Mouse (Mus musculus) embryonic facial prominence, embryonic 11.5 days (tissue): Measurements from ENCODE around the gene Grifin. TPM values are rescaled to one million over a fixed set of nuclear protein-coding genes. Genes with fewer than 3 reads are reported as not detected.

ENCODE experiments used
- ATAC-seq: fragments of 200-750 bp; cut with Nextera tagmentation; replicated peaks from 2 replicates; pipeline ENCODE4 v1.8.0; 2017; ENCODE audit warnings: low read depth; ENCODE audit not compliant: insufficient number of reproducible peaks, low FRiP score, low TSS enrichment
- DNase-seq: peaks from one replicate; pipeline ENCODE4 v3.0.0-alpha.2; 2015; ENCODE audit warnings: low spot score
- H3K27ac ChIP-seq: fragments of 300-500 bp; sonication (generic); replicated peaks from 2 replicates; pipeline ENCODE4 v1.5.1; 2014; ENCODE audit warnings: mild to moderate bottlenecking, low read depth, low read length, control low read depth
- H3K27me3 ChIP-seq: fragments of 300-500 bp; sonication (generic); 2 replicates; pipeline ENCODE4 v1.6.1; 2014; ENCODE audit warnings: mild to moderate bottlenecking, low read length, moderate library complexity, mixed read lengths; ENCODE audit not compliant: control insufficient read depth, insufficient read depth
- H3K36me3 ChIP-seq: fragments of 300-500 bp; sonication (generic); replicated peaks from 2 replicates; pipeline ENCODE4 v1.6.1; 2014; ENCODE audit warnings: low read depth, mild to moderate bottlenecking, low read length, moderate library complexity, mixed read lengths; ENCODE audit not compliant: control insufficient read depth, insufficient read depth
- H3K4me1 ChIP-seq: fragments of 300-500 bp; sonication (generic); 2 replicates; pipeline ENCODE4 v1.6.1; 2014; ENCODE audit warnings: low read length, mixed read lengths; ENCODE audit not compliant: control insufficient read depth, insufficient read depth
- H3K4me2 ChIP-seq: fragments of 300-500 bp; sonication (generic); 2 replicates; pipeline ENCODE4 v1.6.1; 2014; ENCODE audit warnings: low read depth, mild to moderate bottlenecking, control low read depth, low read length, moderate library complexity
- H3K4me3 ChIP-seq: fragments of 300-500 bp; sonication (generic); 2 replicates; pipeline ENCODE4 v1.5.1; 2014; ENCODE audit warnings: low read depth, low read length, control low read depth
- H3K9ac ChIP-seq: fragments of 300-500 bp; sonication (generic); replicated peaks from 2 replicates; pipeline ENCODE4 v1.6.1; 2014; ENCODE audit warnings: mild to moderate bottlenecking, control low read depth, low read length
- H3K9me3 ChIP-seq: fragments of 300-500 bp; sonication (generic); replicated peaks from 2 replicates; pipeline ENCODE4 v1.6.1; 2016; ENCODE audit warnings: mild to moderate bottlenecking, low read length, inconsistent platforms, mixed read lengths; ENCODE audit not compliant: control insufficient read depth
- WGBS: fragments of 180-500 bp; shearing (Covaris S2); extraction: QIAGEN DNeasy Blood & Tissue Kit; methylation state at CpG from one replicate; pipeline ENCODE4 v1.1.7; 2014; 5-methylcytosine and 5-hydroxymethylcytosine counted together
- polyA plus RNA-seq: library from polyadenylated mRNA; unstranded; fragments of >200 nt; fragmentation: Nextera tagmentation; extraction: Ambion mirVana; gene quantifications from 2 replicates; pipeline ENCODE4 v1.2.1, GENCODE M21; 2014

The Grifin gene
- polyA plus RNA-seq, 1 experiment from 2014 or later = 0.36 TPM

DNA sequence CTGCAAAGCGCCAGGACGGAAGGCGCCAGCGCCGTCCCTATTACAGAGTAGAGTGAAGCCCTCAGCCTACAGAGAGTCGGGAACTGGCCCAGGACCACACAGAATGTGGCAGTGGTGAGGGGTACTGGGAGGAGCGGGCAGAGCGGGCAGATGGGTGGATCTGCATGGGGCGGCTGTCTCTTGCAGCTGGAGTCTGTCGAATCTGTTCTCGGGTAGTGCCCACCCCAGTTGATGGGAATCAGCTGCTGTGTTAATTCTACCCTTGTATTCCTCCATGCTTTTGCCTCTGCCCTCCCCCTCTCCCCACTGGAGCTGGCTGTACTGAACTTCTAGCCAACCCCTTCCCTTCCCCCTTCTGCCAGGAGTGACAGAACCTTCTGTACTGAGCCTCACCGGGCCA, 36.8 kb upstream of the Grifin start:
- 75% methylated on average over 12 of the region's 12 CpGs for WGBS
- no peak overlapping the region for H3K9ac ChIP-seq
- no peaks in the 10 kb centered on the region for H3K36me3 ChIP-seq
- H3K9me3 ChIP-seq = no peaks in the 10 kb centered on the region
- H3K4me1 ChIP-seq = peaks cover 5% of the 10 kb centered on the region
- no peak overlapping the region for H3K4me3 ChIP-seq
- DNase-seq (no peak), ATAC-seq (no peak)
- H3K4me2 ChIP-seq = no peak overlapping the region
- H3K27me3 ChIP-seq = peaks cover 19% of the 10 kb centered on the region
- no peak overlapping the region for H3K27ac ChIP-seq

DNA sequence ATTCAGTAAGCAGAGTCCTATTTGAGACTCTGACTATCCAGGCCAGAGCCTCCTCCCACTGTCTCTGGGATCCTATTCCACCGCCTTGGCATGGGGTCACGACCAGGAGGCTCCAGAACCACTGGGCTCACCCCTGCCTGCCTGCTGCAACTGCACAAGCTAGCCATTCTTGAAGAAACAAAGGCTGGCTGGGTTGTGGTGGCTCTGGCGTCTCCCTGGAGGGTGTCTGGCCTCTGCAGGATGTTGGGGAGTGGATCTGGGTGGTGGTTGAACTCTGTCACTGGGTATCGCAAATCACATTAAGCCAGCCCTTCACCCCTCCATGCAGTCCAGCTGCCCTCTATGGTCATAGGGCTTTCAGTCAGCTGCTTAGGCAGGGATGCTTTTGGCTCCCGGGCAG, 35.1 kb upstream of the Grifin start:
- H3K36me3 ChIP-seq = no peaks in the 10 kb centered on the region
- H3K27me3 ChIP-seq = peaks cover 2% of the 10 kb centered on the region
- no peaks in the 10 kb centered on the region for H3K4me1 ChIP-seq
- H3K9me3 ChIP-seq = no peaks in the 10 kb centered on the region
- no peak for DNase-seq
- H3K9ac ChIP-seq = no peak overlapping the region
- H3K27ac ChIP-seq = no peak overlapping the region
- WGBS = 62% methylated on average over 5 of the region's 5 CpGs
- ATAC-seq = no peak
- no peak overlapping the region for H3K4me2 ChIP-seq
- no peak overlapping the region for H3K4me3 ChIP-seq

DNA sequence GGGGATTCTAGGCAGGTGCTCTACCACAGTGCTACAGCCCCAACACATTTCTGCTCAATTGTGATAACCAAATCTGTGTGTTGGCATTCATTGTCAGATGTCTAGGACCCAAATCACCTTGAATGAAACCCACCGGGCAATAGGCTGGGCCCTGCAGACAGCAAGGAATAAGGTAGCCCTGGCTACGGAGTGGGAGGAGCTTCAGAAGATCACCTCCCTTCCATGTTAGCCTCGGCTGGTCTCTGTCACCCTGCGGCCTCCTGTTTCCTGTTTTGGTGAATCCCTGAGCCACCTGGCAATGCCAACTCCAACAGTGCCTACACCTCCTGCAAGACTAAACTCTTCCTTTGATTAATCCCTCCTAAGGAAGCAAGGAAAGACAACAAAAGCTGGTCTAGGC, 32.9 kb upstream of the Grifin start:
- ATAC-seq (no peak), DNase-seq (no peak)
- Histone ChIP-seq H3K27me3 (no peaks in the 10 kb centered on the region), H3K4me3 (no peak overlapping the region), H3K4me1 (no peaks in the 10 kb centered on the region), H3K36me3 (no peaks in the 10 kb centered on the region), H3K27ac (no peak overlapping the region), H3K9me3 (no peaks in the 10 kb centered on the region), H3K9ac (no peak overlapping the region), H3K4me2 (no peak overlapping the region)
- 85% methylated on average over 4 of the region's 4 CpGs for WGBS

DNA sequence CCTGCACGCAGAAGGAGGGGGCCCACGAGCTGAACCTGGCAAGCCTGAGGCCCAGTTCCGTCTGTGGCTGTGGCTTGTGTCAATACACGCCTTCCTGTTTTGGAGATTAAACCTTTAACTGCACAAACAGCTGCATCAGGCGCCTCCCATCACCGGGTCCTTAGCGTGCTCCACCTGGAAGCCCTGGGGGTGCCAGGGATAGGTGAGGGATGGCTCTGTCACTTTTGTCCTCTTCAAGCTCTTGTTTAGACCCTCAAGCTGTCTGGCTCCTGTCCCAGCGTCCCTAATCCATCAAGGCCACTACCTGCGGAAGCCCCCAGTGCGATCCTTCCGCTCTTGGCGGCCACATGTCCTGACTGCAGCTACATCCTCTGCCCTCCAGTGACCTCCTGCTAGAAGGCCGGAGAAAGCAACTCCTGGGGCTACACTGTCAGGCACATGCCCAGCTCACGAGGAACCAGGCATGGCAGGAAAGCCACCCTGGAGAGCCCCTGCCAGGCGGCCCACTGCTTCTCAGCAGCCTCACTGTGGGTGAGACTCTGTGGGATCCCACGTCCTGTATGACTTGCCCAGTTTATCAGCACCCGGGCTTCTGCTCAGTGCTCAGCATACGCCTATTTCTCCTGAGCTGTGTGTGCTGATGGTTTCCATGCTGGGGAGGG, 32.2 kb upstream of the Grifin start:
- no peaks in the 10 kb centered on the region for H3K9me3 ChIP-seq

DNA sequence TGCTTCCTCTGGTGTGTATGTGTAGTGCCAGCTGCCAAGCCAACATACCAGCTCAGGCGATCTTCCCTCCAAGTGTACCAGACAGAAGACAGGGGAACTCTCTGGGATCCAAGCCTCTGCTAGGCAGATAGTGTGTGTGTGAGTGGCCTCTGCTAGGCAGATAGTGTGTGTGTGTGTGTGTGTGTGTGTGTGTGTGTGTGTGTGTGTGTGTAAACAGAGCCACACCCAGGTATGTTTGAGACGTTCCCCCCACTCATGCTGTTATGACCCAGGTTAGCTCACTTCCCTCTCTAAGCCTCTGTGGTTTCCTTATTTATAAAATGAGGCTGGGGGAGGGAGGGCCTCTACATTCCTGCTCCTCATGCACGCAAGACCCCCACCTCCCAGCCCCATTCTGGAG, 31.6 kb upstream of the Grifin start:
- Histone ChIP-seq H3K27ac (no peak overlapping the region), H3K36me3 (no peaks in the 10 kb centered on the region), H3K9ac (no peak overlapping the region), H3K27me3 (no peaks in the 10 kb centered on the region), H3K4me2 (no peak overlapping the region), H3K4me1 (no peaks in the 10 kb centered on the region), H3K4me3 (no peak overlapping the region), H3K9me3 (no peaks in the 10 kb centered on the region)
- ATAC-seq (no peak), DNase-seq (no peak)
- WGBS = 64% methylated on average over 3 of the region's 3 CpGs

More for the DNA sequence above, 32.2 kb upstream of the Grifin start:
- no peak overlapping the region for H3K4me2 ChIP-seq
- H3K4me1 ChIP-seq = no peaks in the 10 kb centered on the region
- ATAC-seq (no peak), DNase-seq (no peak)
- no peak overlapping the region for H3K27ac ChIP-seq
- 65% methylated on average over 18 of the region's 18 CpGs for WGBS
- no peaks in the 10 kb centered on the region for H3K36me3 ChIP-seq
- H3K27me3 ChIP-seq = no peaks in the 10 kb centered on the region
- no peak overlapping the region for H3K4me3 ChIP-seq
- no peak overlapping the region for H3K9ac ChIP-seq

DNA sequence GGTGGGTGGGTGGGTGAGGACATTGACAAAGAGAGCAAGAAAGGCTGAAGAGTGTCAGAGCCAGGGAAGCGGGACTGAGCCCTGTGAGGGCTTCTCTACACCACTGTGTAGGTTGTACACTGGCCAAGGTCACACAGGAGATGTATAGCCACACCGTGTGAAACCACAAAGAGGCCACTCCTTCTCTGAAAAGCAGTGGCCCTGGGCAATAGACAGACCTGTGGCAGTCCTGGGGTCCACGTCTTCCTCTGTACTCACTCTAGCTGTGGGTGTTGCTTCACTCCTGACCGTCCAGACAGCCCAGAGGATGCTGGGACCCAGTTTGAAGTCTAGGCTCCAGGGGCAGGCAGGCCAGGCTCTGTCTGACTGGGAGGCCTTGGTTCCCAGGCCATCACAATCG, 30.0 kb upstream of the Grifin start:
- Histone ChIP-seq H3K9ac (no peak overlapping the region), H3K9me3 (no peaks in the 10 kb centered on the region), H3K27me3 (no peaks in the 10 kb centered on the region), H3K4me2 (no peak overlapping the region), H3K4me1 (no peaks in the 10 kb centered on the region), H3K4me3 (no peak overlapping the region), H3K36me3 (no peaks in the 10 kb centered on the region), H3K27ac (no peak overlapping the region)
- WGBS = 64% methylated on average over 5 of the region's 5 CpGs
- DNase-seq (no peak), ATAC-seq (no peak)

DNA sequence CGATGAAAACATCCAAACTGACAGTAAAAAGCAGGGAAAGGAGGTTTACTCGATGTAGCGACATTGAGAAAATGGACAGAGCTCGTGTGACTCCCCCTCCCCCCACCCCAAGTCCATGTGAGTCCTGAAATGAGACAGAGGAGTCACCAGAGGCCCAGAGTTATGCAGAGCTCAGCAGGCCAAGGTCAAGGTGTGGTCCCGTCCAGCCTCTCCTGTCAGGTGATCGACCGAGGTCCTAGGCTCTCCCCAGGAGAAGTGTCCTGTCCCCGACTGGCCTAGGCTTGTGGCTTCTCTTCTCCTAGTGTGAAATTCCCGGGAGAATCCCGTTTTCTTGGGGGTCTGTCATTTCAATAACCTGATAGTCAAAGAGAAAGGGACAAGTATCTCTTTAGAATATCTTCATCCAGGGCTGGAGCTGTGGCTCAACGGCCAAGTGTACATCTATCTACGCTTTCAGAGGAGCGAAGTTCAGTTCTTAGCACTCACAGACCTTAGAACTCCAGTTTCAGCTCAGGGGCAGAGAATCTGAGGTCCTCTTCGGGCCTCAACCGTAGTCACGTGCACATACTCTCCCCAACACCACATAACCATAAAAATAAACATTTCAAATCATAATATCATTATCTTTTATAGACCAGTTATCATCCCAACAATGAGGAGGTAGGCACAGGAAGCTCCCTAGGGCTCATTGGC, 24.4 kb upstream of the Grifin start:
- Histone ChIP-seq H3K4me1 (no peaks in the 10 kb centered on the region; the same call in 1 of the 2 replicates), H3K4me2 (no peak overlapping the region), H3K9me3 (no peaks in the 10 kb centered on the region), H3K9ac (no peak overlapping the region), H3K4me3 (no peak overlapping the region), H3K27me3 (no peaks in the 10 kb centered on the region), H3K36me3 (no peaks in the 10 kb centered on the region), H3K27ac (no peak overlapping the region)
- WGBS = 89% methylated on average over 16 of the region's 16 CpGs
- ATAC-seq (no peak), DNase-seq (no peak)

DNA sequence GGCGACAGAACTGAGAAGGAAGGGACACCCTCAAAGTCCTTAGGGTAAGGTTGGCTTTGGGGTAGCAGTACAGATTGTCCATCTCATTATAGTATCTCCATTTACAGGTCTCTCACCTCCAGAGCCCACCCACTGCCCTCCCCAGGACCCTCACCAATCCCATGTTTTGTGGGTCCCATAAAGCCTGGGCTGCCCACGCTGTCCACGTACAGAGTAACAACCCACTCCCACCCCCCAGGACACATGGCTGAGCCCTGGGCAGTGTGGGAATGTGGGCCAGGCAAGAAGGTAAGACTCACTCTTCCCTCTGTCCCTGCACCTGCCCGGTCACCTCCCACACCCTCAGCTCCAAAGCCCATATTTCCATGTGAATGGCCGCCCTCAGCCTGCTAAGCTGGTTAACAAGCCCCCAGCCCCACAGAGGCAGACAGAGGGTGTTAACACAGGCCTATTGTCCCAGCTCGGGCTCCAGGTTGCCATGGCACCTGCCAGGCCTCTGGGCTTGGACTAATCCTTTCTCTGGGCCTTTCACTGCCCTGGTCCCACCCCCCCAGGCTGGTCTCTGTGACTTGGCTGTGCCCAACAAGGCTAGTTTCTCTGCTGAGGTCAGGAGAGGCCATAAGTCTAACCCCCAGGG, 19.0 kb upstream of the Grifin start:
- Histone ChIP-seq H3K4me3 (no peak overlapping the region), H3K4me1 (peaks cover 10% of the 10 kb centered on the region)

More for the DNA sequence above, 19.0 kb upstream of the Grifin start:
- Histone ChIP-seq H3K27ac (peak overlapping the region; percentile 60), H3K9me3 (no peaks in the 10 kb centered on the region), H3K36me3 (no peaks in the 10 kb centered on the region), H3K4me2 (no peak overlapping the region), H3K9ac (no peak overlapping the region; the same call in 1 of the 2 replicates), H3K27me3 (no peaks in the 10 kb centered on the region)
- peak; percentile 65 for DNase-seq
- WGBS = 27% methylated on average over 6 of the region's 6 CpGs
- peak; percentile 39; the same call in 1 of the 2 replicates for ATAC-seq
